Mouse (Mus musculus): ENCODE data around the gene B230307C23Rik.
A peak's percentile ranks its signal among the peaks of the same experiment; 100 is the strongest.
"Not testable (repeated sequence)": the region's sequence is repeated elsewhere in the genome, so short reads cannot be mapped to it uniquely, and the experiment has no call there.

The B230307C23Rik gene

GRCm38 (mm10) chr16:97997383-97997731 is 242 bp downstream of the B230307C23Rik start:
- DNase-seq (ENCODE audit: low spot score in 2 of 2): not testable (repeated sequence)

- no peak for DNase-seq (ENCODE audit: low spot score in 2 of 2)
Observed at GRCm38 (mm10) chr16:98022081-98022480, 25.0 kb downstream of the B230307C23Rik start.

DNA sequence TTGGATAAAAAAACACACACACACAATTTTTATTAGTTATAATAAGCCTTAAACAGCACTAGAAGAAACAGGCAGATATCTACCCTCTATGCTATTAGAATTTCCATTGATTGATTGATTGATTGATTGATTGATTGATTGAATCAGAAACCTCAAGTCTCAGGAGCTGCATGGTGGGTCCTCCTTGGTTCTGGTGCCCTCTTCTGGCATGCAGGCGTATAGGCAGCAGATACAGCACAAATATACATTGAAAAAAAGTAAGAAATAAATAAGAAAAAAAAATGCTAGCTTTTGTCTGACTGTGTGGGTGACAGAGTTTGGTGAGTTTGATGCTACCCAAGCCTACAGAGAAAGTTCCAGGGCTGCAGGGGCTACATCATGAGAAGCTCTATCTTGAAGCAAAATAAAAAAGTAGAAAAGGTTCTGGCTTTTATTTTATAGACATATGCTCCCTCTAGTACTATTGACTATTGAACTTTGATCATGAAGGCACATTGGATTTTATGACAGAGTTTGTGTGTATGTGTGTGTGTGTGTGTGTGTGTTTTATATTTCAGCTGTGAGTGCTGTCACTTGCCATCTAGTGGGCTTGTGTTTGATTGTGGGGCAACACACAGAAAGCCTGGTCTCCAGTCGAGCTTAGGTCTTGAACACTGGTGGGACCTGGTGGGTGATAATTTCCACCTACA is 25.7 kb downstream of the B230307C23Rik start:
- peak in 1 of 2 experiments; percentile 4 for DNase-seq (ENCODE audit: low spot score in 2 of 2)

GRCm38 (mm10) chr16:98026186-98026585 is 29.1 kb downstream of the B230307C23Rik start:
- not testable (repeated sequence) for DNase-seq (ENCODE audit: low spot score in 2 of 2)

GRCm38 (mm10) chr16:98034971-98035370 is 37.9 kb downstream of the B230307C23Rik start:
- not testable (repeated sequence) for DNase-seq (ENCODE audit: low spot score in 2 of 2)

GRCm38 (mm10) chr16:98041676-98042075 is 44.6 kb downstream of the B230307C23Rik start:
- no peak for DNase-seq (ENCODE audit: low spot score in 2 of 2)

DNA sequence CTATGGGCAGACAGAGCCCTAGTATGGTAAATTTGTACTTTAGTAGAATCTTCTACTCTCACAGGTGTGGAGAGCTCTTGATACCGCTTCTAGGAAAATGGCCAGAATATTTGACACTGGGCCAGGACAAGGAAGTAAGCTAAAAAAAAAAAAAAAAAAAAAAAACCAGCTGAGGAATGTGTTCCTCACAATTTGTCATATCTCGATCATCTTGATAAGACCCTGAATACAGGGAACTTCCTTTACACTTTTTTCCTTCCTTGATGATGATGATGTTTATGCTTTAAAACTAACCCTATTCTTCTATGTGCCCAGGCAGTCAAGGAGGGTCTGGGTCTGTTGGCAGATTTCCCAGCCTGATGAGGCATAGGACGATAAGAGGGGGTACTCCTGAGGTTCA is 82.3 kb downstream of the B230307C23Rik start:
- DNase-seq (ENCODE audit: low spot score in 2 of 2): not testable (repeated sequence)

DNA sequence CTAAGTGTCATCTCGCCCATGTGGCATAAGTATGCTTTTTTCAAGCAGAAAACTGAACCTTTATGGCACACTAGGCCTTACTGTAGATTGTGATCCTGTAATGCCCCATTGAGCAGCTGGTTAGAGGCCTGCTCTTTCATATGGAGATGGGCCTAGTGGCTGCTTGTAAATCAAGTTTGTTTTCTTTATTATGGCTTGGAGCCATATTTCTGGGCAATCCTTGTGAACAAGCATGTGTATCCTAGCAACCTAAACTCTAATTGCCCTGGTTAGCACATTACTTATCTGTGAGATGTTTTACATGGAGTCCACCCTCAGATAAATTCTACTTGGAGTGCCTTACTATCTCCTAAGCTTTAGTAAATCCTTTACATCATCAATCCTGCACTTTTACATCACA is 84.0 kb downstream of the B230307C23Rik start:
- DNase-seq (ENCODE audit: low spot score in 2 of 2): not testable (repeated sequence)

Measured in cerebellum, postnatal 4 days (tissue).